Mouse (Mus musculus) MEL (cell line): Measurements from ENCODE around the gene Mfn1. TPM values are rescaled to one million over a fixed set of nuclear protein-coding genes. Genes with fewer than 3 reads are reported as not detected.
A peak's percentile ranks its signal among the peaks of the same experiment; 100 is the strongest.

Experiments used
- DNase-seq: peaks from one replicate; pipeline ENCODE4 v3.0.0; 2011; ENCODE audit warnings: low read depth, low spot score
- H3K27ac ChIP-seq: 2 replicates; pipeline ENCODE4 v1.5.1; 2012; ENCODE audit warnings: low read depth, mild to moderate bottlenecking, control low read depth, low read length, moderate library complexity; ENCODE audit not compliant: control insufficient read depth
- H3K27me3 ChIP-seq, 2 experiments: fragments of 150-350 bp in 1 of 2; sonication (generic) in 1 of 2; 2 replicates each; pipeline ENCODE4 v1.6.1; 2012; ENCODE audit warnings: low read length in 2 of 2, mild to moderate bottlenecking in 2 of 2, improper control_type of control experiment in 1 of 2, moderate library complexity in 1 of 2; ENCODE audit not compliant: insufficient read depth in 2 of 2, control insufficient read depth in 1 of 2
- H3K36me3 ChIP-seq, 2 experiments: 2 replicates each; pipeline ENCODE4 v1.6.1; 2012 to 2014; ENCODE audit warnings: low read length in 2 of 2, improper control_type of control experiment in 1 of 2, inconsistent platforms in 1 of 2, mild to moderate bottlenecking in 1 of 2; ENCODE audit not compliant: insufficient read depth in 2 of 2, control insufficient read depth in 1 of 2
- H3K4me1 ChIP-seq, 2 experiments: fragments of 150-350 bp in 1 of 2; sonication (generic) in 1 of 2; 2 replicates each; pipeline ENCODE4 v1.6.1; 2012; ENCODE audit warnings: low read length in 2 of 2, improper control_type of control experiment in 1 of 2, mild to moderate bottlenecking in 1 of 2; ENCODE audit not compliant: insufficient read depth in 2 of 2, control insufficient read depth in 1 of 2
- H3K4me3 ChIP-seq, 2 experiments: fragments of 150-350 bp in 1 of 2; sonication (generic) in 1 of 2; 2 replicates each; pipeline ENCODE4 v1.5.1; 2012; ENCODE audit warnings: low read depth in 2 of 2, low read length in 2 of 2, mild to moderate bottlenecking in 2 of 2, moderate library complexity in 2 of 2, control low read depth in 1 of 2, improper control_type of control experiment in 1 of 2; ENCODE audit not compliant: control insufficient read depth in 1 of 2, insufficient read depth in 1 of 2
- H3K79me2 ChIP-seq: 2 replicates; pipeline ENCODE4 v1.6.1; 2012; ENCODE audit warnings: mild to moderate bottlenecking, low read length, moderate library complexity; ENCODE audit not compliant: control insufficient read depth, poor library complexity, insufficient read depth
- H3K9ac ChIP-seq: 2 replicates; pipeline ENCODE4 v1.6.1; 2012; ENCODE audit warnings: low read depth, mild to moderate bottlenecking, control low read depth, low read length, moderate library complexity; ENCODE audit not compliant: control insufficient read depth, poor library complexity, severe bottlenecking
- H3K9me3 ChIP-seq: fragments of 150-350 bp; sonication (generic); replicated peaks from 2 replicates; pipeline ENCODE4 v1.6.1; 2012; ENCODE audit warnings: mild to moderate bottlenecking, low read length, improper control_type of control experiment, moderate library complexity; ENCODE audit not compliant: insufficient read depth
- BHLHE40 ChIP-seq: IDR thresholded peaks from 2 replicates; pipeline ENCODE4 v1.6.1; 2012; ENCODE audit warnings: low read depth, mild to moderate bottlenecking, inconsistent platforms, low read length, improper control_type of control experiment, borderline replicate concordance
- CHD2 ChIP-seq: IDR thresholded peaks from 2 replicates; pipeline ENCODE4 v1.6.1; 2011; ENCODE audit warnings: low read length, improper control_type of control experiment
- CTCF ChIP-seq, 3 experiments: IDR thresholded peaks in 2 of 3; conservative IDR thresholded peaks in 1 of 3; 2 replicates each; pipeline ENCODE4 v1.5.1; 2011 to 2012; ENCODE audit warnings: low read length in 3 of 3, low read depth in 2 of 3, mild to moderate bottlenecking in 2 of 3, improper control_type of control experiment in 1 of 3, inconsistent platforms in 1 of 3, mixed read lengths in 1 of 3, moderate library complexity in 1 of 3; ENCODE audit not compliant: control insufficient read depth in 1 of 3, insufficient read depth in 1 of 3, poor library complexity in 1 of 3, severe bottlenecking in 1 of 3
- E2F4 ChIP-seq: IDR thresholded peaks from 2 replicates; pipeline ENCODE4 v1.6.1; 2011; ENCODE audit warnings: low read depth, low read length, improper control_type of control experiment, borderline replicate concordance
- ELF1 ChIP-seq: IDR thresholded peaks from 2 replicates; pipeline ENCODE4 v1.6.1; 2014; ENCODE audit warnings: low read depth, mild to moderate bottlenecking, inconsistent platforms, low read length, improper control_type of control experiment, moderate library complexity
- JUND ChIP-seq: IDR thresholded peaks from 2 replicates; pipeline ENCODE4 v1.6.1; 2011; ENCODE audit warnings: low read depth, mild to moderate bottlenecking, improper control_type of control experiment, low read length
- KAT2A ChIP-seq: conservative IDR thresholded peaks from 2 replicates; pipeline ENCODE4 v1.6.1; 2012; ENCODE audit warnings: low read depth, low read length, improper control_type of control experiment, inconsistent platforms
- MAFK ChIP-seq: IDR thresholded peaks from 2 replicates; pipeline ENCODE4 v1.6.1; 2011; ENCODE audit warnings: low read depth, mild to moderate bottlenecking, low read length, improper control_type of control experiment, borderline replicate concordance
- MAX ChIP-seq: IDR thresholded peaks from 2 replicates; pipeline ENCODE4 v1.6.1; 2011; ENCODE audit warnings: low read length, improper control_type of control experiment
- MEF2A ChIP-seq: IDR thresholded peaks from 2 replicates; pipeline ENCODE4 v1.6.1; 2014; ENCODE audit warnings: low read depth, mild to moderate bottlenecking, inconsistent platforms, low read length, improper control_type of control experiment; ENCODE audit not compliant: poor library complexity, insufficient replicate concordance, severe bottlenecking; ENCODE audit errors: extremely low read depth
- MXI1 ChIP-seq: IDR thresholded peaks from 2 replicates; pipeline ENCODE4 v1.6.1; 2011; ENCODE audit warnings: mild to moderate bottlenecking, low read depth, low read length, improper control_type of control experiment
- RCOR1 ChIP-seq: IDR thresholded peaks from 2 replicates; pipeline ENCODE4 v1.6.1; 2012; ENCODE audit warnings: low read depth, mild to moderate bottlenecking, inconsistent platforms, low read length, improper control_type of control experiment
- UBTF ChIP-seq: IDR thresholded peaks from 2 replicates; pipeline ENCODE4 v1.6.1; 2012; ENCODE audit warnings: low read depth, mild to moderate bottlenecking, inconsistent platforms, low read length, improper control_type of control experiment, moderate library complexity, borderline replicate concordance; ENCODE audit not compliant: insufficient read depth
- USF1 ChIP-seq: IDR thresholded peaks from 2 replicates; pipeline ENCODE4 v1.6.1; 2014; ENCODE audit warnings: low read depth, mild to moderate bottlenecking, inconsistent platforms, low read length, improper control_type of control experiment, moderate library complexity
- ZKSCAN1 ChIP-seq: IDR thresholded peaks from 2 replicates; pipeline ENCODE4 v1.6.1; 2012; ENCODE audit warnings: low read depth, mild to moderate bottlenecking, inconsistent platforms, low read length, improper control_type of control experiment, moderate library complexity
- ZMIZ1 ChIP-seq: IDR thresholded peaks from 2 replicates; pipeline ENCODE4 v1.6.1; 2012; ENCODE audit warnings: low read depth, mild to moderate bottlenecking, inconsistent platforms, low read length, improper control_type of control experiment, moderate library complexity
- polyA plus RNA-seq, 2 experiments: library from polyadenylated mRNA; stranded (reverse) in 1 of 2; unstranded in 1 of 2; fragments of >175 nt in 1 of 2; fragments of >200 nt in 1 of 2; gene quantifications; 2 replicates each; pipeline versions ENCODE4 v1.2.1 to v1.2.4; 2012; ENCODE audit warnings: low replicate concordance in 2 of 2, low read depth in 1 of 2; ENCODE audit not compliant: insufficient read length in 2 of 2, insufficient read depth in 1 of 2, missing spikeins in 1 of 2
- total RNA-seq: library from RNA; depleted of rRNA; stranded (reverse); fragments of 300-350 nt; gene quantifications from 2 replicates; pipeline ENCODE4 v1.2.3, GENCODE M21; 2012

Gene Mfn1
- total and polyA plus RNA-seq, 3 experiments = 25.5 to 29.4 TPM; not detected in 1

DNA sequence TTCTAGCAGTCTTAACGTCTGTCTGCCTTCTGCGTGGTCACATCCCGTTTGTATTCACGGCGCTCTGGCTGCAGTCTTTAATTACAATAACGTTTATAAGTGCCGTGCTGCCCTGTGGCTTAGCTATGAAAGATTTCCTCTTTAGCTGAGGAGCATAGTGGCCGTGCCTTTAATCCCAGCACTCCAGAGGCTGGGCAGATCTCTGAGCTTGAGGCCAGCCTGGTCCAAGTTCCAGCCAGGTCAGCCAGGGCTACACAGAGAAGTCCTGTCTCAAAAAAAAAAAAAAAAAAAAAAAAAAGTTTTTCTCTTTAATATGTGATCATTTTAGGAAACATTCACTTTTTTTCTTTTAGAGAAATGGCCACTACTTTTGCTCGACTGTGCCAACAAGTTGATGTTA lies 44.6 kb downstream of the Mfn1 start:
- Histone ChIP-seq H3K36me3 (peaks cover 7 to 8% of the 10 kb centered on the region in 2 experiments; a peak in 3 of 4 replicates), H3K27ac (no peak overlapping the region), H3K9ac (no peak overlapping the region), H3K27me3 (no peaks in the 10 kb centered on the region), H3K79me2 (no peaks in the 10 kb centered on the region), H3K9me3 (no peaks in the 10 kb centered on the region), H3K4me1 (peaks cover 0 to 4% of the 10 kb centered on the region in 2 experiments; a peak in 2 of 4 replicates), H3K4me3 (no peak overlapping the region)
- no peak for DNase-seq
- TF ChIP-seq MEF2A (no peak), USF1 (no peak), BHLHE40 (no peak), KAT2A (no peak), ELF1 (no peak), JUND (no peak), MXI1 (no peak), MAFK (no peak), UBTF (no peak), ZKSCAN1 (no peak), CHD2 (no peak), ZMIZ1 (no peak), MAX (no peak)

DNA sequence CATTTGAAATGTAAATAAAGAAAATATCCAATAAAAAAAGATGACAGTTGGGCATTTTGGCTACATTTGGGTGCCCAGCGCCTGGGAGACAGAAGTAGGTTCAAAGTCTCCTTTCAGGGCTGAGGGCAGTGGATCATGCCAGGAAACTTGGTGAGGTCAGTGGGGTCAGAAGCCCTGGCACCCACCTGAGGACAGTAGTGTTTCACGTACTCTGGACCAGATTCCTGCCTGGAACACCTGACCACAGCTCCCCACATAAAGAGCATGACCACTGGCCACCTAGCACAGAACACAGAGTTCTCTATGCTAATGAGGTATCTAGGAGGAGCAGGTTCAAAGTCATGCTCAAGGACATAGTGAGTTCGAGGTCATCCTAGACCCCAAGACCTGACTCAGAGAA lies 45.9 kb downstream of the Mfn1 start:
- Histone ChIP-seq H3K36me3 (peaks cover 1 to 7% of the 10 kb centered on the region in 2 experiments; a peak in 3 of 4 replicates), H3K9ac (no peak overlapping the region), H3K27ac (no peak overlapping the region), H3K79me2 (no peaks in the 10 kb centered on the region), H3K27me3 (no peaks in the 10 kb centered on the region), H3K4me1 (peaks cover 0 to 4% of the 10 kb centered on the region in 2 experiments; a peak in 2 of 4 replicates), H3K9me3 (no peaks in the 10 kb centered on the region), H3K4me3 (no peak overlapping the region)
- no peak for DNase-seq
- no peak for TF ChIP-seq BHLHE40
- TF ChIP-seq, all 39 proteins: peak for 0

DNA sequence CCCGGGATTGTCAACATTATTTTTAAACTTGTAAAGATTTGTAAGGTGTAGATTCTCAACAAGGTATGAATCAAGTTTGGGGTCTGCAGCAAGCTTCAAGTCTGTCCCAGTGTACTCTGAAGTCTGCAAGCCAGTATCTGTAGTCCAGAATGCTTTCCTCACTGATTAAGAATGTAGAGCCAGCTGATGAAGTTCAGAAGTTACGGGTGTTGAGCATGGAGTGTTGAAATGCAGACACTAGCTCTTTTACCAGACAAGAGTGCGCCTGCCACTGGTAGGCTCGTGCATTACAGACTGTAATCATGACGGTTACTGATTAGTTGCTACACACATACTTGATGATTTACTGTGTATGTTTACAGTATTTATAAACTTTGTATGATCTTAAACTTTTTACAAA lies 49.5 kb downstream of the Mfn1 start:
- no peaks in the 10 kb centered on the region for H3K9me3 ChIP-seq
- peaks cover 0 to 2% of the 10 kb centered on the region in 2 experiments; a peak in 2 of 4 replicates for H3K4me1 ChIP-seq
- TF ChIP-seq RCOR1 = no peak
- TF ChIP-seq CTCF (IDR thresholded peaks at IDR 0.05 in 2 of 3, conservative IDR thresholded peaks at IDR 0.05 in 1 of 3; ENCODE audit: control insufficient read depth in 1 of 3, insufficient read depth in 1 of 3, low read depth in 2 of 3, low read length in 3 of 3, poor library complexity in 1 of 3, severe bottlenecking in 1 of 3) = peak in 2 of 3 experiments; percentile 12 to 16; a peak in 2 of 6 replicates
- TF ChIP-seq E2F4 = no peak
- H3K79me2 ChIP-seq = no peaks in the 10 kb centered on the region
- no peaks in the 10 kb centered on the region for H3K27me3 ChIP-seq
- no peak overlapping the region for H3K27ac ChIP-seq
- no peak overlapping the region for H3K4me3 ChIP-seq
- DNase-seq = no peak
- H3K36me3 ChIP-seq = peaks cover 2 to 5% of the 10 kb centered on the region in 2 experiments; a peak in 3 of 4 replicates
- no peak overlapping the region for H3K9ac ChIP-seq
